Mouse (Mus musculus): ENCODE measurements around the gene Pcgf2. TPM values are rescaled to one million over a fixed set of nuclear protein-coding genes. Genes with fewer than 3 reads are reported as not detected.

Gene Pcgf2
- total and polyA plus RNA-seq, 3 experiments, result 0.99 to 19.5 (median 5.6) TPM

- Histone ChIP-seq H3K79me2 (replicated peaks; ENCODE audit: control insufficient read depth, extremely low read depth, insufficient read depth, poor library complexity, severe bottlenecking) (no peaks in the 10 kb centered on the region), H3K4me3 (replicated peaks in 1 of 3; ENCODE audit: low read depth in 2 of 3, low read length in 2 of 3, poor library complexity in 1 of 3) (no peak overlapping the region), H3K9me3 (replicated peaks; ENCODE audit: low read length) (peaks cover 4% of the 10 kb centered on the region), H3K4me2 (ENCODE audit: insufficient read depth, low read depth, poor library complexity, severe bottlenecking) (peak overlapping the region; percentile 39), H3K27ac (ENCODE audit: insufficient read depth, low read depth) (peak overlapping the region; percentile 55), H3K27me3 (replicated peaks) (no peaks in the 10 kb centered on the region), H3K36me3 (replicated peaks in 1 of 2; ENCODE audit: control insufficient read depth in 1 of 2, insufficient read depth in 1 of 2, low read length in 1 of 2) (peaks cover 49 to 83% of the 10 kb centered on the region in 2 experiments), H3K9ac (ENCODE audit: insufficient read depth, low read depth) (peak overlapping the region; percentile 42), H3K4me1 (ENCODE audit: control insufficient read depth in 1 of 2, insufficient read depth in 2 of 2) (peaks cover 19 to 48% of the 10 kb centered on the region in 2 experiments)
- DNase-seq (ENCODE audit: extremely low read depth), result no peak
- dilution Hi-C loops (cut with MboI; ENCODE audit: extremely low pct_ligation_motif_present, extremely low pct_unique_long_range_greater_than_20kb, low sequenced_read_pairs) (no loop called here), in situ Hi-C loops (cut with MboI; ENCODE audit: low pct_ligation_motif_present, low pct_unique_long_range_greater_than_20kb, low sequenced_read_pairs) (no loop called here)
- TF ChIP-seq UBTF (IDR thresholded peaks at IDR 0.05; ENCODE audit: low read depth, low read length) (no peak), MEF2A (IDR thresholded peaks at IDR 0.05; ENCODE audit: borderline replicate concordance, low read depth, low read length) (peak; percentile 38; the same call in 1 of the 2 replicates), IRF4 (IDR thresholded peaks at IDR 0.05; ENCODE audit: low read depth, low read length) (peak; percentile 84), MYC (IDR thresholded peaks at IDR 0.05; ENCODE audit: low read depth, low read length) (0 out of 2 replicates have a peak, but pooled peaks have one; percentile 21), KAT2A (IDR thresholded peaks at IDR 0.05; ENCODE audit: insufficient replicate concordance, low read length) (no peak), BHLHE40 (IDR thresholded peaks at IDR 0.05; ENCODE audit: low read depth, low read length) (peak; percentile 35; the same call in 1 of the 2 replicates), MAX (IDR thresholded peaks at IDR 0.05; ENCODE audit: low read length) (0 out of 2 replicates have a peak, but pooled peaks have one; percentile 22), POLR2A (IDR thresholded peaks at IDR 0.05; ENCODE audit: low read depth, low read length) (0 out of 2 replicates have a peak, but pooled peaks have one; percentile 19), CHD2 (IDR thresholded peaks at IDR 0.05; ENCODE audit: low read length) (0 out of 2 replicates have a peak, but pooled peaks have one; percentile 9), RAD21 (IDR thresholded peaks at IDR 0.05; ENCODE audit: low read depth, low read length) (no peak), EP300 (IDR thresholded peaks at IDR 0.05; ENCODE audit: low read length) (peak; percentile 80), ZKSCAN1 (IDR thresholded peaks at IDR 0.05; ENCODE audit: borderline replicate concordance, low read depth, low read length) (no peak), CHD1 (IDR thresholded peaks at IDR 0.05; ENCODE audit: low read depth, low read length) (no peak), JUND (conservative IDR thresholded peaks at IDR 0.05; ENCODE audit: low read depth, low read length) (0 out of 2 replicates have a peak, but pooled peaks have one; percentile 18), TCF12 (IDR thresholded peaks at IDR 0.05; ENCODE audit: low read depth, low read length) (no peak), ZMIZ1 (IDR thresholded peaks at IDR 0.05; ENCODE audit: low read depth, low read length) (no peak)
Measured at GRCm38 (mm10) chr11:97714784-97715760, 14.8 kb upstream of the Pcgf2 start.

GRCm38 (mm10) chr11:97714356-97714755, 14.1 kb upstream of the Pcgf2 start:
- Histone ChIP-seq H3K27me3 (replicated peaks) (no peaks in the 10 kb centered on the region), H3K9ac (ENCODE audit: insufficient read depth, low read depth) (no peak overlapping the region), H3K36me3 (replicated peaks in 1 of 2; ENCODE audit: control insufficient read depth in 1 of 2, insufficient read depth in 1 of 2, low read length in 1 of 2) (peaks cover 43 to 77% of the 10 kb centered on the region in 2 experiments), H3K4me2 (ENCODE audit: insufficient read depth, low read depth, poor library complexity, severe bottlenecking) (no peak overlapping the region), H3K9me3 (replicated peaks; ENCODE audit: low read length) (peaks cover 4% of the 10 kb centered on the region), H3K4me1 (ENCODE audit: control insufficient read depth in 1 of 2, insufficient read depth in 2 of 2) (peaks cover 18 to 42% of the 10 kb centered on the region in 2 experiments), H3K27ac (ENCODE audit: insufficient read depth, low read depth) (0 out of 2 replicates have a peak overlapping the region, but pooled peaks have one; percentile 18), H3K4me3 (replicated peaks in 1 of 3; ENCODE audit: low read depth in 2 of 3, low read length in 2 of 3, poor library complexity in 1 of 3) (no peak overlapping the region), H3K79me2 (replicated peaks; ENCODE audit: control insufficient read depth, extremely low read depth, insufficient read depth, poor library complexity, severe bottlenecking) (no peaks in the 10 kb centered on the region)
- in situ Hi-C loops (cut with MboI; ENCODE audit: low pct_ligation_motif_present, low pct_unique_long_range_greater_than_20kb, low sequenced_read_pairs), result no loop called here
- dilution Hi-C loops (cut with MboI; ENCODE audit: extremely low pct_ligation_motif_present, extremely low pct_unique_long_range_greater_than_20kb, low sequenced_read_pairs), result no loop called here
- DNase-seq (ENCODE audit: extremely low read depth), result no peak
- no peak for TF ChIP-seq ZC3H11A (IDR thresholded peaks at IDR 0.05; ENCODE audit: low read depth, low read length)
- no peak for TF ChIP-seq MXI1 (IDR thresholded peaks at IDR 0.05; ENCODE audit: low read depth, low read length)
- TF ChIP-seq MAX (IDR thresholded peaks at IDR 0.05; ENCODE audit: low read length), result no peak
- TF ChIP-seq KAT2A (IDR thresholded peaks at IDR 0.05; ENCODE audit: insufficient replicate concordance, low read length), result no peak
- TF ChIP-seq MYC (IDR thresholded peaks at IDR 0.05; ENCODE audit: low read depth, low read length), result peak; percentile 41; the same call in 1 of the 2 replicates
- TF ChIP-seq RAD21 (IDR thresholded peaks at IDR 0.05; ENCODE audit: low read depth, low read length), result peak; percentile 24
- TF ChIP-seq ZMIZ1 (IDR thresholded peaks at IDR 0.05; ENCODE audit: low read depth, low read length), result no peak
- TF ChIP-seq USF2 (conservative IDR thresholded peaks at IDR 0.05; ENCODE audit: low read depth, low read length), result no peak
- 0 out of 2 replicates have a peak, but pooled peaks have one; percentile 5 for TF ChIP-seq SMC3 (IDR thresholded peaks at IDR 0.05; ENCODE audit: low read depth, low read length)
- TF ChIP-seq ZKSCAN1 (IDR thresholded peaks at IDR 0.05; ENCODE audit: borderline replicate concordance, low read depth, low read length), result no peak
- no peak for TF ChIP-seq BHLHE40 (IDR thresholded peaks at IDR 0.05; ENCODE audit: low read depth, low read length)
- no peak for TF ChIP-seq EP300 (IDR thresholded peaks at IDR 0.05; ENCODE audit: low read length)
- TF ChIP-seq NRF1 (IDR thresholded peaks at IDR 0.05; ENCODE audit: low read depth, low read length), result no peak
- no peak for TF ChIP-seq E2F4 (IDR thresholded peaks at IDR 0.05; ENCODE audit: insufficient replicate concordance, low read depth, low read length)
- no peak for TF ChIP-seq GABPA (IDR thresholded peaks at IDR 0.05; ENCODE audit: insufficient replicate concordance, low read depth, low read length)
- no peak; the same call in 1 of the 2 replicates for TF ChIP-seq CHD2 (IDR thresholded peaks at IDR 0.05; ENCODE audit: low read length)
- no peak for TF ChIP-seq NELFE (IDR thresholded peaks at IDR 0.05; ENCODE audit: low read depth, low read length)
- TF ChIP-seq MEF2A (IDR thresholded peaks at IDR 0.05; ENCODE audit: borderline replicate concordance, low read depth, low read length), result no peak
- no peak for TF ChIP-seq RCOR1 (conservative IDR thresholded peaks at IDR 0.05; ENCODE audit: low read depth, low read length)
- TF ChIP-seq CTCF (conservative IDR thresholded peaks at IDR 0.05 in 1 of 2, IDR thresholded peaks at IDR 0.05 in 1 of 2; ENCODE audit: low read depth in 2 of 2, low read length in 2 of 2), result peak; percentile 11 to 60; a peak in 3 of 4 replicates
- no peak for TF ChIP-seq HCFC1 (IDR thresholded peaks at IDR 0.05; ENCODE audit: low read depth, low read length)

Data from CH12.LX (cell line).